Mouse (Mus musculus): ENCODE data around the gene Adam34.
"Not testable (repeated sequence)": the region's sequence is repeated elsewhere in the genome, so short reads cannot be mapped to it uniquely, and the experiment has no call there.

Adam34 gene

GRCm38 (mm10) chr8:43709949-43710348, at the start of gene Adam34:
TSS of gene Adam34 (minus strand) at chr8:43710049.
- DNase-seq (ENCODE audit: low spot score) = no peak

- DNase-seq (ENCODE audit: low spot score) = no peak
Observed at GRCm38 (mm10) chr8:43627176-43627575, 82.7 kb downstream of the Adam34 start, which contains the start of gene Gm5346. TSS of gene Gm5346 (minus strand) at chr8:43627276.

GRCm38 (mm10) chr8:43616046-43616445, 93.8 kb downstream of the Adam34 start:
- DNase-seq (ENCODE audit: low spot score) = no peak

DNA sequence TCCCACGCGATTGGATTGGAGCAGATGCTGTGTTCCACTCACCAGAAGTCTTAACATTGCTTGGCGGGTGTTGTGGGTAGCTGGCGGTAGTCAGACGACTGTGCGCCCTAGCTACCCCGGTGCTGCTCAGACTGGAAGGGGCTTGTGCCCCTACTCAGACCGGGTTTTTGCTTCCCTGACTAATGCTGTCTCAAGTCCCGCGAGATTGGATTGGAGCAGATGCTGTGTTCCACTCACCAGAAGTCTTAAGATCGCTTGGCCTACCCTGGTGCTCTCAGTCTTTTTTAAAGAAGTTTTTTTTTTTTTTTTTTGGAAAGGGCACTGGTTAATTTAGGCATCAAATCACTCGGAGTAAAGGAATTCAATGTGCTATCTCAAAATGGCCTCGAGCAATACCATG, 106.2 kb downstream of the Adam34 start:
- not testable (repeated sequence) for DNase-seq (ENCODE audit: low spot score)

DNA sequence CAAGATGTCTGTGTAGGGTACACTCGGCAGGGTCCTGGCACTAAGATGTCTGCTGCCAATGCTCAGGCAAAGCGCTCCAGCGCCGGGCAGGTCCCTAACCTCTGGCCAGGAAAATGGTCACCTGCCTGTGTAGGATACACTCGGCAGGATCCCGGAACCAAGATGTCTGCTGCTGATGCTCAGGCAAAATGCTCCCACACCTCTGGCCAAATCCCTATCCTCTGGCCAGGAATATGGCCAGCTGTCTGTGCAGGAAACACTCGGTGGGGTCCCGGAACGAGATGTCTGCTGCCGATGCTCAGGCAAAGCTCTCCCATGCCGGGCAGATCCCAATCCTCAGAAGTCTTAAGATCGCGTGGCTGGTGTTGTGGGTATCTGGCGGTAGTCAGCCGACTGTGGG, 106.7 kb downstream of the Adam34 start:
- not testable (repeated sequence) for DNase-seq (ENCODE audit: low spot score)
